Mouse (Mus musculus): ENCODE data around the gene 4930519P11Rik. TPM values are rescaled to one million over a fixed set of nuclear protein-coding genes. Genes with fewer than 3 reads are reported as not detected.
A peak's percentile ranks its signal among the peaks of the same experiment; 100 is the strongest.

Gene 4930519P11Rik
- polyA plus RNA-seq, 1 experiment from 2014 or later, result 0.42 TPM

DNA sequence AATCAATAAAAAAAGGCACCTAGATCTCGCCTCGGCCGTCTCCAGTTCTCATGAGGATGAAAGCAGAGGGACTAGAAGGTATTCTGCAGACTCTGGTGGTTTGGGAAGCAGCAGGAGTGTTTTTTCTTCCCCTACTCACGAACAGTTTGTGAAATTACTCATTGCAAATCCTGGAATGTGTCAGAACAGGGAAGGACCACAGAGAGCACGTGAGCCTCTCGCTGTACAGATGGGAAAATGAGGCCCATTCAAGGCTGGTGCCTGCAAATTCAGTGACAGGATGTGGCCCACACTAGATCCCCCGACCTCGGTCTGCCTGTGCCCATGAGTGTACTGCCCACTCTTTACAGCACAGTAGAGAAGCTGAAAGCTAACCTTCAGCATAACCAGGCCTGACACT lies 41.3 kb downstream of the 4930519P11Rik start:
- ATAC-seq (replicated peaks; ENCODE audit: low FRiP score, low read depth) (no peak), DNase-seq (ENCODE audit: low spot score) (no peak)
- Histone ChIP-seq H3K4me2 (ENCODE audit: low read length) (no peak overlapping the region), H3K27me3 (ENCODE audit: insufficient read depth, low read length) (no peaks in the 10 kb centered on the region), H3K4me1 (replicated peaks; ENCODE audit: insufficient read depth, low read length) (peaks cover 17% of the 10 kb centered on the region), H3K4me3 (replicated peaks; ENCODE audit: low read depth, low read length) (no peak overlapping the region), H3K36me3 (ENCODE audit: insufficient read depth, low read length) (no peaks in the 10 kb centered on the region), H3K9ac (ENCODE audit: low read depth, low read length) (no peak overlapping the region), H3K9me3 (replicated peaks; ENCODE audit: low read length) (no peaks in the 10 kb centered on the region), H3K27ac (no peak overlapping the region)
- TF ChIP-seq CTCF (IDR thresholded peaks at IDR 0.05; ENCODE audit: low read depth), result no peak
- WGBS, result 74% methylated on average over 8 of the region's 8 CpGs

DNA sequence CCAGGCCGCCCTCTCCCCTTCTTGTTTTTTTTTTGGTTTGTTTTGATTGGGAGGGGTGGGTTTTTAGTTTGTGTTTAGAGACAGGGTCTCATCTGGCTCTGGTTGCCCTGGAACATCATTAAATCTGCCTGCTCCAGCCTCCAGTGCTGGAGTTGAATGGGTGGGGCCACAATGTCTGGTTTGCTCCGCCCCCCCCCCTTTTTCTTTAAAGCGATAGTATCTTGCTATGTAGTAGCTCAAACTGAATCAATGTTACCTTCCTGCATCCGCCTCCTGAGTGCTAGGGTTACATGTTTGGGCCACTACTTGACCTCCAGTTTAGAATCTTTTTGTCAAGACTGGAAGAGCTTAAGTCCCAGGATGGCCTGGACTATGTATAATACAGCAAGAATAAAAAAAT lies 42.0 kb downstream of the 4930519P11Rik start:
- TF ChIP-seq CTCF (IDR thresholded peaks at IDR 0.05; ENCODE audit: low read depth), result no peak
- 85% methylated on average over 4 of the region's 4 CpGs for WGBS
- ATAC-seq (replicated peaks; ENCODE audit: low FRiP score, low read depth) (no peak), DNase-seq (ENCODE audit: low spot score) (no peak)
- Histone ChIP-seq H3K9ac (ENCODE audit: low read depth, low read length) (no peak overlapping the region), H3K27me3 (ENCODE audit: insufficient read depth, low read length) (no peaks in the 10 kb centered on the region), H3K36me3 (ENCODE audit: insufficient read depth, low read length) (no peaks in the 10 kb centered on the region), H3K27ac (no peak overlapping the region), H3K4me3 (replicated peaks; ENCODE audit: low read depth, low read length) (no peak overlapping the region), H3K4me2 (ENCODE audit: low read length) (no peak overlapping the region), H3K9me3 (replicated peaks; ENCODE audit: low read length) (no peaks in the 10 kb centered on the region), H3K4me1 (replicated peaks; ENCODE audit: insufficient read depth, low read length) (peaks cover 17% of the 10 kb centered on the region)

DNA sequence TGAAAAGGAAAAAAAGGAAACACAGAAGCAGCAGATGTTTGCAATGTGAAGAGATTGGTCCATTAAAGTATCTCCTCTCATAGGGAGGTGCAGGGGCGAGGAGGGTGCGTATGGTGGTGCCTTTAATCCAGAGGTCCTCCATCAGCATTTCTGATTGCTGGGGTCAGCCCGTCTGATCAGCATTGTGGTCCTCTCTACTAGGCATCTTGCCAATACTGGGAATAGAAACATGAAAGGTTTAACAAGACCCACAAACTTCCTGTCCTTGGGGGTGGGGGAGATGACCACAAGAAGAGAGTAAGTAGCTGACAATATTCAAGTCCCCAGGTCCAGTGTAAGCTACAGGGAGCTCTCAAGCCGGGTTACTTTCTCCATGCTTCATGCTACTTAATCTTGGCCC lies 42.6 kb downstream of the 4930519P11Rik start:
- TF ChIP-seq CTCF (IDR thresholded peaks at IDR 0.05; ENCODE audit: low read depth), result no peak
- Histone ChIP-seq H3K36me3 (ENCODE audit: insufficient read depth, low read length) (no peaks in the 10 kb centered on the region), H3K9me3 (replicated peaks; ENCODE audit: low read length) (no peaks in the 10 kb centered on the region), H3K4me2 (ENCODE audit: low read length) (peak overlapping the region; percentile 91), H3K4me3 (replicated peaks; ENCODE audit: low read depth, low read length) (no peak overlapping the region), H3K4me1 (replicated peaks; ENCODE audit: insufficient read depth, low read length) (peaks cover 17% of the 10 kb centered on the region), H3K27me3 (ENCODE audit: insufficient read depth, low read length) (no peaks in the 10 kb centered on the region), H3K9ac (ENCODE audit: low read depth, low read length) (no peak overlapping the region), H3K27ac (no peak overlapping the region)
- ATAC-seq (replicated peaks; ENCODE audit: low FRiP score, low read depth) (no peak), DNase-seq (ENCODE audit: low spot score) (no peak)
- 63% methylated on average over 4 of the region's 4 CpGs for WGBS

DNA sequence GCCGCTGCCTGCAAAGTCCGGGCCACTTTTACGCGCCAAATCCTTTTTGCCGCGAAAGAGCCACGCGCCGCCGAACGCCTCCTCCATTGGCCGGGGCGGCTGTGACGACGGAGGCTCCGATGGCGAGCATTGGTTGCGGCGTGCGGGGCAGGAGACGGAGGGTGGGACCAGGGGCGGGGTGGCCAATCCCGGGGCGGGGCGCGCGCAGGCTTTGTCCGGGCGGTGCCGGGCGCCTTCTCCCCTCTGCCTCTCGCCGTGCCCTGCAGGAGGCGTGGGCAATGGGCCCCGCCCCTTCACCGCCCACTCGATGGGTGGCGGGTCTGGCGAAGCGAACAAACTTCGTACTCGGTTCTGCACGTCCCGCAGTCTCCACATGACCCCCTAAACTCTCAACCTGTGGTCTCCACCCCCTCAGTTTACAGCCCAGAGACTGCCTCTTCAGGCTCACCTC lies 43.4 kb downstream of the 4930519P11Rik start, which contains the start of gene E2f1:
TSS of gene E2f1 (minus strand) at position 57 of the 451 bp plus-strand sequence.
- ATAC-seq (replicated peaks; ENCODE audit: low FRiP score, low read depth), result peak; percentile 98
- no peaks in the 10 kb centered on the region for H3K27me3 ChIP-seq (ENCODE audit: insufficient read depth, low read length)
- peak within 1 kb of the TSS; percentile 91 for H3K4me2 ChIP-seq (ENCODE audit: low read length)
- H3K9ac ChIP-seq (ENCODE audit: low read depth, low read length), result peak within 1 kb of the TSS; percentile 77
- H3K4me1 ChIP-seq (replicated peaks; ENCODE audit: insufficient read depth, low read length), result peaks cover 17% of the 10 kb centered on the region
- peak; percentile 98 for DNase-seq (ENCODE audit: low spot score)
- H3K4me3 ChIP-seq (replicated peaks; ENCODE audit: low read depth, low read length), result peak within 1 kb of the TSS; percentile 84
- H3K27ac ChIP-seq, result peak within 1 kb of the TSS; percentile 77
- TF ChIP-seq CTCF (IDR thresholded peaks at IDR 0.05; ENCODE audit: low read depth), result peak; percentile 33; the same call in 1 of the 2 replicates
- H3K9me3 ChIP-seq (replicated peaks; ENCODE audit: low read length), result no peaks in the 10 kb centered on the region
- no peaks in the 10 kb centered on the region for H3K36me3 ChIP-seq (ENCODE audit: insufficient read depth, low read length)
- WGBS, result 0% methylated on average over 33 of the region's 44 CpGs

DNA sequence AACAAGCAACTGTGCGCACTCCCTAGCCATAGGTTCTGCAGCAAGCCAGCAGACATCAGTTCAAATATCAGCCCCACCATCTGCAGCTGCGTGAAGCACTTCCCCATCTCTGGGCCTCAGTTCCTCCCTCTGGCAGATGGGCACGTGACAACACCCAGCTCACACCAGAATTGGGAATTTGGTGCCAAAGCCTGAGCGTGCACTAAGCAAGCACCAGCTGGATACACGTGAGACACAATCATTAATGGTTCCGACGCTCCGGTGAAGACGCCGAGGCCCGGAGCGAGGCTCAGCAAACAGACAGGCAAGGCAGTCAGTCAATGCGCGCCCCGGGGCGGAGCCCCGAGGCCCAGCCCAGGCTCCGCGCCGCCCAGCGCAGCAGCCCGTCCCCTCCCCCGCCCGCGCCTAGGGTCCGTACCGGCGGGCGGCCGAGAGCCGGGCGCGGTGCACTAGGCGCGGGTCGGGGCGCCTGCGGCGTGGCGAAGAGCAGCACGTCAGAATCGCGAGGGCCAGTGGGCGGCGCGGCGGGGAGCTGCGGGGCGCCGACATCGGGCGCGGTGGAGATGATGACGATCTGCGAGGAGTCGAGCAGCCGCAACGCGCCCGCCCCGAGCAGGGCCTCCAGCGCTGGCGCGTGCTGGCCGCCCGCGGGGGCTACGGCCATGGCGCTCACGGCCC lies 44.0 kb downstream of the 4930519P11Rik start:
- Histone ChIP-seq H3K27ac (peak overlapping the region; percentile 77), H3K9ac (ENCODE audit: low read depth, low read length) (peak overlapping the region; percentile 77), H3K27me3 (ENCODE audit: insufficient read depth, low read length) (no peaks in the 10 kb centered on the region), H3K4me3 (replicated peaks; ENCODE audit: low read depth, low read length) (peak overlapping the region; percentile 84), H3K36me3 (ENCODE audit: insufficient read depth, low read length) (no peaks in the 10 kb centered on the region), H3K4me2 (ENCODE audit: low read length) (peak overlapping the region; percentile 91), H3K9me3 (replicated peaks; ENCODE audit: low read length) (no peaks in the 10 kb centered on the region), H3K4me1 (replicated peaks; ENCODE audit: insufficient read depth, low read length) (peaks cover 17% of the 10 kb centered on the region)
- DNase-seq (ENCODE audit: low spot score) (peak; percentile 58), ATAC-seq (replicated peaks; ENCODE audit: low FRiP score, low read depth) (peak; percentile 68)
- TF ChIP-seq CTCF (IDR thresholded peaks at IDR 0.05; ENCODE audit: low read depth), result no peak
- under 1% methylated on average over 50 of the region's 70 CpGs for WGBS

DNA sequence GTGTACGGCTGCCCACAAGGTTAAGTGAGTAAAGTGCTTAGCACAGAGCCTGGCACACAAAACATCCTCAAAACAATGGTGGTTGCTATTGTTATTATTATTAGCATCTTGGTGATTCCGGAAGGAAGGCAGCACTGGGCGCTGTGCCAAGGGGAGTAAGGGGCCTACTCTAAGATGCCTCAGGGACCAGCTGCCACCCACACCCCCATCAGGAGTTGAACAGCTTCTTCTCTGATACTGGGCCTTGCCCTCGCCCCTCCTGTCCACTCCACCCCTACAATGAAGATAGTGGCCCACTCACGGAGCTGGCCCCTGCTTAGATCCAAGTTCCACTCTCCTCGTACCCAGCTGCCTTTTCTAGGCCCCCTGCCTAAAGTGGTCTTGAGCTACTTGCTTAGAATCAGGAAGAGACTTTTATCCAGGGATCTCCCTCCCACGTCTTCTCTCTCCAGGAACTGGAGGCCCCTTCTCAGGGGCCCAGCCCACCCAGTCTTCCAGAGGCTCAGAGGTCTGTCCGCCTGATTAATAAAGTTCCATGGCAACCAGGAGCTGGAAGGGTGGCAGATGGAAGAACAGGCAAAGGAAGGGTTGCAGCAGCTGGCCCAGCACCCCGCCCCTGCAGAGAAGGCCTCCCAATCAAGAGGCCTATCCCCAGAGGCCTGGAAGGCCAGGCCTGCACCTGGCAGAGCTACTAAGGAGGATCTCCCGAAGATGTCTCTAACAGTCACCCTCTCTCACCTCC lies 44.7 kb downstream of the 4930519P11Rik start:
- Histone ChIP-seq H3K9ac (ENCODE audit: low read depth, low read length) (peak overlapping the region; percentile 77), H3K36me3 (ENCODE audit: insufficient read depth, low read length) (no peaks in the 10 kb centered on the region), H3K9me3 (replicated peaks; ENCODE audit: low read length) (no peaks in the 10 kb centered on the region), H3K4me2 (ENCODE audit: low read length) (peak overlapping the region; percentile 91), H3K27ac (peak overlapping the region; percentile 77), H3K27me3 (ENCODE audit: insufficient read depth, low read length) (no peaks in the 10 kb centered on the region), H3K4me3 (replicated peaks; ENCODE audit: low read depth, low read length) (peak overlapping the region; percentile 84), H3K4me1 (replicated peaks; ENCODE audit: insufficient read depth, low read length) (peaks cover 17% of the 10 kb centered on the region)
- no peak for TF ChIP-seq CTCF (IDR thresholded peaks at IDR 0.05; ENCODE audit: low read depth)
- ATAC-seq (replicated peaks; ENCODE audit: low FRiP score, low read depth) (no peak), DNase-seq (ENCODE audit: low spot score) (peak; percentile 52)
- 20% methylated on average over 10 of the region's 10 CpGs for WGBS
